Mouse (Mus musculus) small intestine, adult 2 months (tissue): ENCODE measurements at regions not wholly inside any gene's neighbourhood (a gene's known extent, or its start where the extent isn't known, plus 50 kb on each side); places are given as distances from the start of the nearest gene placed in this dataset.

ENCODE experiments used
- H3K27ac ChIP-seq: fragments of 200-500 bp; 2 replicates; pipeline ENCODE4 v1.5.1; 2012; ENCODE audit warnings: low read depth, low read length, control low read depth, inconsistent platforms; ENCODE audit not compliant: insufficient read depth
- H3K27me3 ChIP-seq: fragments of 200-500 bp; 2 replicates; pipeline ENCODE4 v1.6.1; 2012; ENCODE audit warnings: mild to moderate bottlenecking, moderate library complexity, low read length, inconsistent platforms; ENCODE audit not compliant: control insufficient read depth, insufficient read depth
- H3K36me3 ChIP-seq: fragments of 200-500 bp; 2 replicates; pipeline ENCODE4 v1.6.1; 2012; ENCODE audit warnings: mild to moderate bottlenecking, low read length, control low read depth, inconsistent platforms; ENCODE audit not compliant: control insufficient read depth, insufficient read depth
- H3K4me1 ChIP-seq: fragments of 200-500 bp; 2 replicates; pipeline ENCODE4 v1.6.1; 2012; ENCODE audit warnings: low read length, inconsistent platforms, mixed read lengths; ENCODE audit not compliant: control insufficient read depth, insufficient read depth, insufficient read length
- H3K4me3 ChIP-seq: fragments of 200-500 bp; 2 replicates; pipeline ENCODE4 v1.5.1; 2012; ENCODE audit warnings: low read depth, mild to moderate bottlenecking, control low read depth, inconsistent platforms, low read length, moderate library complexity
- CTCF ChIP-seq: fragments of 200-500 bp; IDR thresholded peaks from 2 replicates; pipeline ENCODE4 v1.5.1; 2012; ENCODE audit warnings: low read depth, mild to moderate bottlenecking, control low read depth, inconsistent platforms, low read length, moderate library complexity, mixed read lengths; ENCODE audit not compliant: insufficient replicate concordance, insufficient read length; ENCODE audit errors: extremely low read depth
- POLR2A ChIP-seq: fragments of 200-500 bp; IDR thresholded peaks from 2 replicates; pipeline ENCODE4 v1.6.1; 2012; ENCODE audit warnings: low read depth, mild to moderate bottlenecking, control low read depth, inconsistent platforms, low read length, moderate library complexity
- WGBS: fragments of 180-500 bp; shearing (Covaris S2); methylation state at CpG from one replicate; pipeline ENCODE4 v1.1.7; 2018; 5-methylcytosine and 5-hydroxymethylcytosine counted together

- 26% methylated on average over 2 of the region's 2 CpGs for WGBS
Observed at GRCm38 (mm10) chr10:102636507-102636906, 124.5 kb downstream of the Rassf9 start.

GRCm38 (mm10) chr10:102633438-102633837, 121.4 kb downstream of the Rassf9 start:
- no peak for TF ChIP-seq POLR2A
- Histone ChIP-seq H3K27me3 (no peaks in the 10 kb centered on the region), H3K36me3 (no peaks in the 10 kb centered on the region), H3K4me3 (no peak overlapping the region), H3K27ac (no peak overlapping the region), H3K4me1 (no peaks in the 10 kb centered on the region)
- WGBS, result 62% methylated on average over 4 of the region's 4 CpGs

More at GRCm38 (mm10) chr10:102636507-102636906, 124.5 kb downstream of the Rassf9 start:
- no peak for TF ChIP-seq POLR2A
- TF ChIP-seq CTCF, result no peak
- no peak overlapping the region for H3K27ac ChIP-seq
- H3K27me3 ChIP-seq, result no peaks in the 10 kb centered on the region
- H3K36me3 ChIP-seq, result no peaks in the 10 kb centered on the region
- H3K4me3 ChIP-seq, result no peak overlapping the region
- no peaks in the 10 kb centered on the region for H3K4me1 ChIP-seq

GRCm38 (mm10) chr10:102628609-102629008, 116.6 kb downstream of the Rassf9 start:
- no peaks in the 10 kb centered on the region for H3K27me3 ChIP-seq
- H3K36me3 ChIP-seq, result no peaks in the 10 kb centered on the region
- H3K4me3 ChIP-seq, result no peak overlapping the region
- H3K27ac ChIP-seq, result no peak overlapping the region
- H3K4me1 ChIP-seq, result no peaks in the 10 kb centered on the region
- no peak for TF ChIP-seq POLR2A
- no peak for TF ChIP-seq CTCF

- H3K27me3 ChIP-seq, result no peaks in the 10 kb centered on the region
- H3K4me1 ChIP-seq, result no peaks in the 10 kb centered on the region
- 82% methylated on average over 3 of the region's 3 CpGs for WGBS
- no peak overlapping the region for H3K27ac ChIP-seq
- no peak overlapping the region for H3K4me3 ChIP-seq
- H3K36me3 ChIP-seq, result no peaks in the 10 kb centered on the region
- TF ChIP-seq CTCF, result no peak
- no peak for TF ChIP-seq POLR2A
Observed at GRCm38 (mm10) chr10:102623895-102624294, 111.9 kb downstream of the Rassf9 start.

GRCm38 (mm10) chr10:102622583-102623008, 110.6 kb downstream of the Rassf9 start:
- WGBS, result 51% methylated on average over 2 of the region's 2 CpGs
- no peaks in the 10 kb centered on the region for H3K27me3 ChIP-seq
- H3K4me3 ChIP-seq, result no peak overlapping the region
- H3K27ac ChIP-seq, result no peak overlapping the region
- no peaks in the 10 kb centered on the region for H3K36me3 ChIP-seq
- H3K4me1 ChIP-seq, result no peaks in the 10 kb centered on the region
- TF ChIP-seq POLR2A (no peak), CTCF (no peak)

- WGBS, result 74% methylated on average over 2 of the region's 2 CpGs
- no peak for TF ChIP-seq CTCF
- no peak for TF ChIP-seq POLR2A
- H3K27ac ChIP-seq, result no peak overlapping the region
- H3K36me3 ChIP-seq, result no peaks in the 10 kb centered on the region
- H3K27me3 ChIP-seq, result no peaks in the 10 kb centered on the region
- H3K4me1 ChIP-seq, result no peaks in the 10 kb centered on the region
- H3K4me3 ChIP-seq, result no peak overlapping the region
Observed at GRCm38 (mm10) chr10:102618711-102619110, 106.7 kb downstream of the Rassf9 start.

- H3K36me3 ChIP-seq, result no peaks in the 10 kb centered on the region
- TF ChIP-seq POLR2A (no peak), CTCF (no peak)
- 35% methylated on average over 10 of the region's 10 CpGs for WGBS
- no peaks in the 10 kb centered on the region for H3K4me1 ChIP-seq
- no peak overlapping the region for H3K4me3 ChIP-seq
- H3K27me3 ChIP-seq, result no peaks in the 10 kb centered on the region
- H3K27ac ChIP-seq, result no peak overlapping the region
Observed at GRCm38 (mm10) chr10:102615962-102616595, 104.1 kb downstream of the Rassf9 start.
